Comparison of ENCODE assay signal across 8 mouse cellular contexts in genomic region chr5:143817931-143818311, GRCm38 (mm10). TPM values are rescaled to one million over a fixed set of nuclear protein-coding genes. Genes with fewer than 3 reads are reported as not detected.
DNase-seq lines count a peak whose midpoint lies in the region; ATAC-seq and TF ChIP-seq lines count a peak whose summit lies in the region.

No protein-coding gene starts in this region.

- H3K9ac ChIP-seq in heart, embryonic 13.5 days, result peak overlapping the region; percentile 95
- H3K9ac ChIP-seq in lung, postnatal 0 days (replicated peaks; ENCODE audit: low read depth), result peak overlapping the region; percentile 83
- H3K9ac ChIP-seq in stomach, postnatal 0 days (ENCODE audit: low read length), result peak overlapping the region; percentile 87

- H3K4me1 ChIP-seq in heart, embryonic 13.5 days, result peaks cover 16% of the 10 kb centered on the region
- H3K4me1 ChIP-seq in lung, postnatal 0 days (ENCODE audit: insufficient read depth, low read depth, low read length), result no peaks in the 10 kb centered on the region
- H3K4me1 ChIP-seq in stomach, postnatal 0 days (replicated peaks; ENCODE audit: control insufficient read depth, insufficient read depth), result 0 out of 2 replicates have a peak, but pooled peaks cover 3% of the 10 kb centered on the region

- WGBS in heart, embryonic 13.5 days, result under 1% methylated on average over 32 of the region's 32 CpGs
- 0% methylated on average over 31 of the region's 32 CpGs for WGBS in lung, postnatal 0 days
- 0% methylated on average over 32 of the region's 32 CpGs for WGBS in stomach, postnatal 0 days

- H3K9me3 ChIP-seq in heart, embryonic 13.5 days, result no peaks in the 10 kb centered on the region
- no peaks in the 10 kb centered on the region for H3K9me3 ChIP-seq in lung, postnatal 0 days (ENCODE audit: low read length)
- no peaks in the 10 kb centered on the region for H3K9me3 ChIP-seq in stomach, postnatal 0 days (ENCODE audit: control insufficient read depth, low read length)

- H3K27ac ChIP-seq in heart, embryonic 13.5 days (replicated peaks), result peak overlapping the region; percentile 70
- peak overlapping the region; percentile 84 for H3K27ac ChIP-seq in lung, postnatal 0 days (ENCODE audit: low read length)
- peak overlapping the region; percentile 71 for H3K27ac ChIP-seq in stomach, postnatal 0 days (replicated peaks)

- H3K4me2 ChIP-seq in heart, embryonic 13.5 days, result peak overlapping the region; percentile 94
- peak overlapping the region; percentile 76 for H3K4me2 ChIP-seq in lung, postnatal 0 days (replicated peaks; ENCODE audit: low read depth, low read length)
- H3K4me2 ChIP-seq in stomach, postnatal 0 days (replicated peaks; ENCODE audit: low read depth), result peak overlapping the region; percentile 82

- no peak for TF ChIP-seq CTCF in lung, postnatal 0 days (IDR thresholded peaks at IDR 0.05)
- TF ChIP-seq CTCF in stomach, postnatal 0 days (IDR thresholded peaks at IDR 0.05; ENCODE audit: low read depth), result no peak; the same call in 1 of the 2 replicates

- H3K36me3 ChIP-seq in heart, embryonic 13.5 days, result no peaks in the 10 kb centered on the region
- no peaks in the 10 kb centered on the region for H3K36me3 ChIP-seq in lung, postnatal 0 days (ENCODE audit: insufficient read depth, low read length)
- H3K36me3 ChIP-seq in stomach, postnatal 0 days (ENCODE audit: control insufficient read depth, insufficient read depth, low read length), result no peaks in the 10 kb centered on the region

- 0 out of 2 replicates have a peak, but pooled peaks have one; percentile 26 for ATAC-seq in heart, embryonic 13.5 days (ENCODE audit: extremely low read depth, insufficient number of reproducible peaks, low FRiP score, low TSS enrichment)
- peak; percentile 46 for ATAC-seq in inflammation-experienced regulatory T-cells, adult 6 months
- ATAC-seq in lung, postnatal 0 days, result peak; percentile 56
- ATAC-seq in stomach, postnatal 0 days (ENCODE audit: low FRiP score, low TSS enrichment), result peak; percentile 78

- no peaks in the 10 kb centered on the region for H3K27me3 ChIP-seq in heart, embryonic 13.5 days (replicated peaks)
- no peaks in the 10 kb centered on the region for H3K27me3 ChIP-seq in lung, postnatal 0 days (replicated peaks; ENCODE audit: insufficient read depth, low read length)
- H3K27me3 ChIP-seq in stomach, postnatal 0 days (ENCODE audit: control insufficient read depth, insufficient read depth, low read length), result no peaks in the 10 kb centered on the region

- DNase-seq in heart, adult 9 months (ENCODE audit: low spot score in 2 of 2), result no peak
- DNase-seq in c-Kit-positive CD71-positive TER-119-negative erythroid progenitor cells, embryonic 14.5 days (ENCODE audit: low read depth), result peak; percentile 25
- DNase-seq in lung, postnatal 0 days (ENCODE audit: low spot score), result peak; percentile 65
- no peak for DNase-seq in stomach, postnatal 0 days (ENCODE audit: low spot score)
- no peak for DNase-seq in ovary, postnatal 36 days (ENCODE audit: low spot score)
- no peak for DNase-seq in frontal cortex, postnatal 36 days (ENCODE audit: low spot score in 2 of 2)

- H3K4me3 ChIP-seq in heart, embryonic 13.5 days, result peak overlapping the region; percentile 90
- H3K4me3 ChIP-seq in lung, postnatal 0 days (ENCODE audit: low read depth, low read length), result peak overlapping the region; percentile 85
- peak overlapping the region; percentile 82 for H3K4me3 ChIP-seq in stomach, postnatal 0 days (ENCODE audit: low read depth, low read length)

- TF ChIP-seq EP300 in lung, postnatal 0 days (IDR thresholded peaks at IDR 0.05), result no peak
- no peak for TF ChIP-seq EP300 in stomach, postnatal 0 days (optimal IDR thresholded peaks at IDR 0.05)

RNA-seq across cellular contexts. Expression of gene Eif2ak1, which starts 0.3 kb away (rescaled TPM):
- polyA plus RNA-seq in heart, embryonic 13.5 days (2015; fragmentation: Nextera tagmentation; extraction: Ambion mirVana), result 26.7 and 26.9 TPM in 2 replicates
- polyA plus RNA-seq in inflammation-experienced regulatory T-cells, adult 6 months (2017; shearing (Covaris generic)), result 10 to 100 TPM; 19.9 to 24.6 (median 23.2) TPM
- 24.4 and 25.1 TPM in 2 replicates for polyA plus RNA-seq in lung, postnatal 0 days (2015; fragmentation: Nextera tagmentation; extraction: Ambion mirVana)
- 18.7 and 19.9 TPM in 2 replicates for polyA plus RNA-seq in stomach, postnatal 0 days (2015; fragmentation: Nextera tagmentation; extraction: Ambion mirVana)

Comparison
In these comparisons a context has a peak if more than half of its experiments do, and no peak if none do; other contexts are left out.
1. ATAC-seq: peak in every context shown above with its lines; median percentile 78 in stomach, postnatal 0 days; 56 in lung, postnatal 0 days; 46 in inflammation-experienced regulatory T-cells, adult 6 months; 26 in heart, embryonic 13.5 days.
2. DNase-seq: peak in c-Kit-positive CD71-positive TER-119-negative erythroid progenitor cells, embryonic 14.5 days (single experiment) and lung, postnatal 0 days (single experiment); none in heart, adult 9 months (0 of 2), stomach, postnatal 0 days (single experiment), ovary, postnatal 36 days (single experiment) and frontal cortex, postnatal 36 days (0 of 2).
3. Peak in every context shown above with its lines, with median percentiles within 50 percentile points of each other: H3K27ac ChIP-seq, H3K4me2 ChIP-seq, H3K4me3 ChIP-seq and H3K9ac ChIP-seq.